Mouse (Mus musculus): ENCODE data around the gene C1qtnf5. TPM values are rescaled to one million over a fixed set of nuclear protein-coding genes. Genes with fewer than 3 reads are reported as not detected.

C1qtnf5 gene
- polyA plus RNA-seq, 1 experiment from 2014 or later, result 0.73 TPM

DNA sequence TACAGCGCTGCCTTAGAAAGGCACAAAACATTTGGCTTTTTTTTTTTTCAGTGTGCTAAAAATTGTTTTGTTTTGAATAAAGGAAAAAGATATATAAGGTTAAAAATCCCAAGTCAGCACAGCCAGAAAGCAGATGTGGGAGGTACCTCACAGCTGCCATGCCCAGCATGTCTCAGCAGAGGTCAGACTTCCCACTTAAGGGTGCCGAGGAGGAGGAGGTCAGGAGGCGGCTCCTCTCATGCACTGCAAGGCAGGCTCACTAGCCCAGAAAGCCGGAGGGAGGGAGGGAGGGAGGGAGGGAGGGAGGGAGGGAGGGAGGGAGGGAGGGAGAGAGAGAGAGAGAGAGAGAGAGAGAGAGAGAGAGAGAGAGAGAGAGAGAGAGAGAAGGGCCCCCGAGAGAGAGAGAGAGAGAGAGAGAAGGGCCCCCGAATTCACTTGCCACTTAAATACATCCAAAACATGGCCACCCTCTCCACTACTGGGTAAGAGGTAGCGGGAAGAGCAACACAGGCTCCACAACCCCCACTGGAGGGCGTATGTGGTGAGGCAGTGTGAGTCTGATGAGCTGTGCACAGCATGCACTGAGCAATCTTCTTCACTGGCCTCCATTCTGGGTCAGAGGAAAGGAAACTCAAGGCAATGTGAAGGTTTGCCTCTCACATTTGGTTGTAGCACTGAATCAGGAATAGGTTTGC is 37.1 kb downstream of the C1qtnf5 start:
- Histone ChIP-seq H3K4me3 (replicated peaks) (no peak overlapping the region), H3K4me2 (no peak overlapping the region), H3K9me3 (no peaks in the 10 kb centered on the region), H3K27ac (no peak overlapping the region), H3K4me1 (no peaks in the 10 kb centered on the region), H3K9ac (no peak overlapping the region), H3K27me3 (no peaks in the 10 kb centered on the region), H3K36me3 (replicated peaks) (peaks cover 51% of the 10 kb centered on the region)
- 22% methylated on average over 6 of the region's 8 CpGs for WGBS
- ATAC-seq (ENCODE audit: low FRiP score), result no peak

DNA sequence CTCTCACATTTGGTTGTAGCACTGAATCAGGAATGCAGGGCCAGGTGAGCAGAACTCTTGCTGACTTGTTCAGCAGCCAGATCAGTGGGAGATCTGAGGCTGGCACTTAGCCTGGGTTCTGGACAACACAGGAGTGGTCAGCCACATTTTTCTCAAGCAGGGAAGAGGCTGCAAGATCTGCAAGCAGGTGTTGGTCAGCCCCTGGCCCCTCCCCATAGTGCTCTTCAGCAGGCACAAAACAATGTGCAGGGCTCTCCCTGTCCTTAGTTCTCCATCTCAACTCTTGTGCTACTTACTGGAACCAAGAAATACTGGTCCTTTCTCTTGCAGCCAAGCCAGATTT is 37.6 kb downstream of the C1qtnf5 start:
- Histone ChIP-seq H3K36me3 (replicated peaks) (peaks cover 56% of the 10 kb centered on the region), H3K4me1 (no peaks in the 10 kb centered on the region), H3K9me3 (no peaks in the 10 kb centered on the region), H3K9ac (no peak overlapping the region), H3K27ac (no peak overlapping the region), H3K27me3 (no peaks in the 10 kb centered on the region), H3K4me3 (replicated peaks) (no peak overlapping the region), H3K4me2 (no peak overlapping the region)
- no peak for ATAC-seq (ENCODE audit: low FRiP score)

DNA sequence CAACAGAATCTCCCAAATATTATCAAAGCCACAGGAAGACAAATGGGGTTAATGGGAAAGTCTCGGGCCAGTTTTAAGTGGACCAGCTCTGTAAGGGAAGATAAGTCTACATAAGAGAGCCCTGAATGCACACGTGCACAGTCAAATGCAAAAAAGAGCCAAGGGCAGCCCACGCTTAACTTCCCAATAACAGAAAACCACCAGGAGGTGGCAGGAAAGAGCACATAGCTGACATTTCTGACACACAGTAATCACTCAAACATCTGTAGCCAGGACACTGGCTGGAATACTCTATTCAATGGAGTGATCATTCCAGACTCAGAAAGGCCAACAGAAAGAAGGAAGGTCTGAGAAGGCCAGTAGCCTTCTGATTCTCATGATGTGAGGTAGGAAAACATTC is 40.2 kb downstream of the C1qtnf5 start:
- Histone ChIP-seq H3K9ac (no peak overlapping the region), H3K27ac (no peak overlapping the region), H3K4me3 (replicated peaks) (no peak overlapping the region), H3K4me2 (no peak overlapping the region), H3K9me3 (no peaks in the 10 kb centered on the region), H3K4me1 (no peaks in the 10 kb centered on the region), H3K36me3 (replicated peaks) (peaks cover 51% of the 10 kb centered on the region), H3K27me3 (no peaks in the 10 kb centered on the region)
- no peak for ATAC-seq (ENCODE audit: low FRiP score)
- WGBS, result 64% methylated on average over 3 of the region's 3 CpGs

Other genes with a start within 250 kb of the C1qtnf5 start
- gene Thy1, start 63.9 kb upstream of the C1qtnf5 start, polyA plus RNA-seq (2016; fragmentation: Nextera tagmentation; extraction: Ambion mirVana), result not detected in 2 replicates
- 10.2 and 14.6 TPM in 2 replicates for gene Usp2, start 40.2 kb upstream of the C1qtnf5 start, polyA plus RNA-seq (2016; fragmentation: Nextera tagmentation; extraction: Ambion mirVana)
- gene Mfrp, start 5.5 kb upstream of the C1qtnf5 start, polyA plus RNA-seq (2016; fragmentation: Nextera tagmentation; extraction: Ambion mirVana), result 0.27 and 0.33 TPM in 2 replicates
- gene Gm49380, start 6.3 kb downstream of the C1qtnf5 start, polyA plus RNA-seq (2016; fragmentation: Nextera tagmentation; extraction: Ambion mirVana), result 0.14 and 0.36 TPM in 2 replicates
- gene Rnf26, start 6.3 kb downstream of the C1qtnf5 start, polyA plus RNA-seq (2016; fragmentation: Nextera tagmentation; extraction: Ambion mirVana), result 69.6 and 69.9 TPM in 2 replicates
- 13.4 and 14.2 TPM in 2 replicates for gene Mcam, start 27.2 kb downstream of the C1qtnf5 start, polyA plus RNA-seq (2016; fragmentation: Nextera tagmentation; extraction: Ambion mirVana)
- 28.7 and 34.3 TPM in 2 replicates for gene Cbl, start 126.8 kb downstream of the C1qtnf5 start, polyA plus RNA-seq (2016; fragmentation: Nextera tagmentation; extraction: Ambion mirVana)
- gene Ccdc153, start 133.4 kb downstream of the C1qtnf5 start, polyA plus RNA-seq (2016; fragmentation: Nextera tagmentation; extraction: Ambion mirVana), result not detected in 2 replicates
- 0.23 and 0.31 TPM in 2 replicates for gene Pdzd3, start 144.2 kb downstream of the C1qtnf5 start, polyA plus RNA-seq (2016; fragmentation: Nextera tagmentation; extraction: Ambion mirVana)
- 4.6 and 5.2 TPM in 2 replicates for gene Nlrx1, start 161.4 kb downstream of the C1qtnf5 start, polyA plus RNA-seq (2016; fragmentation: Nextera tagmentation; extraction: Ambion mirVana)
- gene Abcg4, start 181.4 kb downstream of the C1qtnf5 start, polyA plus RNA-seq (2016; fragmentation: Nextera tagmentation; extraction: Ambion mirVana), result 10.1 and 12.4 TPM in 2 replicates
- 34.6 and 35.5 TPM in 2 replicates for gene Hinfp, start 198.4 kb downstream of the C1qtnf5 start, polyA plus RNA-seq (2016; fragmentation: Nextera tagmentation; extraction: Ambion mirVana)
- 16.5 and 16.9 TPM in 2 replicates for gene C2cd2l, start 213.0 kb downstream of the C1qtnf5 start, polyA plus RNA-seq (2016; fragmentation: Nextera tagmentation; extraction: Ambion mirVana)
- gene Dpagt1, start 218.8 kb downstream of the C1qtnf5 start, polyA plus RNA-seq (2016; fragmentation: Nextera tagmentation; extraction: Ambion mirVana), result 38.9 and 39.3 TPM in 2 replicates
- 477 and 482 TPM in 2 replicates for gene H2afx, start 227.4 kb downstream of the C1qtnf5 start, polyA plus RNA-seq (2016; fragmentation: Nextera tagmentation; extraction: Ambion mirVana)
- 107 and 115 TPM in 2 replicates for gene Hmbs, start 237.0 kb downstream of the C1qtnf5 start, polyA plus RNA-seq (2016; fragmentation: Nextera tagmentation; extraction: Ambion mirVana)